Mouse (Mus musculus) heart, embryonic 12.5 days (tissue): ENCODE measurements at regions not wholly inside any gene's neighbourhood (a gene's known extent, or its start where the extent isn't known, plus 50 kb on each side); places are given as distances from the start of the nearest gene placed in this dataset.
"Not testable (repeated sequence)": the region's sequence is repeated elsewhere in the genome, so short reads cannot be mapped to it uniquely, and the experiment has no call there.

Experiments used
- ATAC-seq: fragments of 200-750 bp; cut with Nextera tagmentation; 2 replicates; pipeline ENCODE4 v1.8.0; 2017; ENCODE audit warnings: moderate TSS enrichment, moderate library complexity; ENCODE audit not compliant: insufficient number of reproducible peaks, low FRiP score
- H3K27ac ChIP-seq: fragments of 300-500 bp; sonication (generic); 2 replicates; pipeline ENCODE4 v1.5.1; 2016; ENCODE audit warnings: mild to moderate bottlenecking, moderate library complexity; ENCODE audit not compliant: poor library complexity, severe bottlenecking
- H3K27me3 ChIP-seq: fragments of 300-500 bp; sonication (generic); replicated peaks from 2 replicates; pipeline ENCODE4 v1.6.1; 2016; ENCODE audit warnings: mild to moderate bottlenecking, moderate library complexity
- H3K36me3 ChIP-seq: fragments of 300-500 bp; sonication (generic); 2 replicates; pipeline ENCODE4 v1.6.1; 2016; ENCODE audit warnings: mild to moderate bottlenecking, moderate library complexity
- H3K4me1 ChIP-seq: fragments of 300-500 bp; sonication (generic); replicated peaks from 2 replicates; pipeline ENCODE4 v1.6.1; 2016; ENCODE audit warnings: mild to moderate bottlenecking
- H3K4me2 ChIP-seq: fragments of 300-500 bp; sonication (generic); 2 replicates; pipeline ENCODE4 v1.6.1; 2016; ENCODE audit warnings: mild to moderate bottlenecking, moderate library complexity
- H3K4me3 ChIP-seq: fragments of 300-500 bp; sonication (generic); 2 replicates; pipeline ENCODE4 v1.5.1; 2016; ENCODE audit warnings: mild to moderate bottlenecking
- H3K9ac ChIP-seq: fragments of 300-500 bp; sonication (generic); 2 replicates; pipeline ENCODE4 v1.6.1; 2016; ENCODE audit warnings: mild to moderate bottlenecking, moderate library complexity
- H3K9me3 ChIP-seq: fragments of 300-500 bp; sonication (generic); replicated peaks from 2 replicates; pipeline ENCODE4 v1.6.1; 2016; ENCODE audit warnings: mild to moderate bottlenecking, moderate library complexity
- WGBS: fragments of 180-500 bp; shearing (Covaris S2); methylation state at CpG from one replicate; pipeline ENCODE4 v1.1.7; 2016; 5-methylcytosine and 5-hydroxymethylcytosine counted together

DNA sequence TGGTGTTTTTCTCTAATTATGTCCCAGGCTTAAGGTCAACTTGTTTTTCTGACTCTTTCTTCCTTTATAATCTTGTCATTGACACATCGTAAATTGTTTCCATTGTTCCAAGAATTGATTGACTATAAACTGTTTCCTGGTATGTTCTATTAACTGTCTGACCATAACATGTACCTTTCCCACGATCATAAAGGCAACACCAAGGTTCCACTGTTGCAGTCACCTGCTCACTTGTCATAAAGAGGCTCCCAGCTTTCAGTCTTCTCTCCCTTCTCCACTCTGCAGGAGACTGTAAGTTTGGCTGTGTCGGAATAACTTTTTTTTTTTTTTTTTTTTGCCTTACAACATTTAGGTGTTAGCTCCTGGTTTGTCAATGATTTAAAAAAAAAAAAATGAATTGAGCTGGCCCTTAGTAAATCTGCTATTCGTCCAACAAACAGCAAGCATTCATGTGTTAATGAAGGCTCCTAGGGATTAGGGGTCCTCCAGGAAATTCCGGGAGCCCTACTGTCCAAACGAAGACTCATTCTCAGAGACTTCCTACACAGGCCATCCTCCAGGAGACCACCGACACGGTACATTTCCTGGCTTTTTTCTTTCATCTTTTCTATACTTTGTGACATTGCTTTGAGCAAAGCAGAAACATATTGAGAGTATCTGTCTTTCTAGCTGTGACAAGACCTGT is 122.2 kb upstream of the Trim24 start:
- no peaks in the 10 kb centered on the region for H3K27me3 ChIP-seq
- H3K4me3 ChIP-seq: no peak overlapping the region
- WGBS: 76% methylated on average over 8 of the region's 8 CpGs
- no peak for ATAC-seq
- peaks cover 8% of the 10 kb centered on the region for H3K9me3 ChIP-seq
- H3K27ac ChIP-seq: no peak overlapping the region
- no peaks in the 10 kb centered on the region for H3K4me1 ChIP-seq
- no peak overlapping the region for H3K4me2 ChIP-seq
- H3K9ac ChIP-seq: no peak overlapping the region
- no peaks in the 10 kb centered on the region for H3K36me3 ChIP-seq

DNA sequence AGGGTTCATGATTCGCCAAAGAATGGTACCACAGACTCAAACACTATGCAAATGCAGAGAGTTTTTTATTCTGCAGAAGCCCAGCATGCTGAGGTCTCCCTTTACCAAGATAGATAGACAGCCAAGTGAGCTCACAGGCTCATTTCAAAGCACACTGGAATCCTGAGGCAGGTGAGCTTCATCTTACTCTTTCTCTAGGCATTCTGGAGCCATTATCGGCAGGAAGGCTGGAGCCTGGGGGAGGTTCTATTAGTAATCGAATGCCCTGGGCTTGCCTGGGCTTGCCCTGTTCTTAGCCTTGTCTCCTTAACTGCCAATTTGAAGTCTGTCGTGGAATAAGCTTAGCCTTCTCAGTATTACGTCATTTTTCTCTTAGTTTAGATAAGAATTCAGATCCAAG is 121.6 kb upstream of the Trim24 start:
- no peaks in the 10 kb centered on the region for H3K27me3 ChIP-seq
- H3K4me1 ChIP-seq: no peaks in the 10 kb centered on the region
- H3K4me3 ChIP-seq: no peak overlapping the region
- H3K9me3 ChIP-seq: peaks cover 8% of the 10 kb centered on the region
- ATAC-seq: no peak
- no peak overlapping the region for H3K4me2 ChIP-seq
- no peaks in the 10 kb centered on the region for H3K36me3 ChIP-seq
- H3K9ac ChIP-seq: no peak overlapping the region
- no peak overlapping the region for H3K27ac ChIP-seq
- 79% methylated on average over 5 of the region's 5 CpGs for WGBS

- Histone ChIP-seq H3K27me3 (no peaks in the 10 kb centered on the region), H3K4me2 (no peak overlapping the region), H3K9me3 (peaks cover 13% of the 10 kb centered on the region), H3K27ac (no peak overlapping the region), H3K9ac (no peak overlapping the region), H3K4me3 (no peak overlapping the region), H3K4me1 (no peaks in the 10 kb centered on the region), H3K36me3 (no peaks in the 10 kb centered on the region)
- 87% methylated on average over 3 of the region's 3 CpGs for WGBS
- ATAC-seq: no peak
Observed at GRCm38 (mm10) chr6:37750271-37750670, 120.3 kb upstream of the Trim24 start.

GRCm38 (mm10) chr6:37751701-37752100 is 118.9 kb upstream of the Trim24 start:
- Histone ChIP-seq H3K9me3 (peaks cover 8% of the 10 kb centered on the region), H3K9ac (no peak overlapping the region)
- ATAC-seq: no peak

DNA sequence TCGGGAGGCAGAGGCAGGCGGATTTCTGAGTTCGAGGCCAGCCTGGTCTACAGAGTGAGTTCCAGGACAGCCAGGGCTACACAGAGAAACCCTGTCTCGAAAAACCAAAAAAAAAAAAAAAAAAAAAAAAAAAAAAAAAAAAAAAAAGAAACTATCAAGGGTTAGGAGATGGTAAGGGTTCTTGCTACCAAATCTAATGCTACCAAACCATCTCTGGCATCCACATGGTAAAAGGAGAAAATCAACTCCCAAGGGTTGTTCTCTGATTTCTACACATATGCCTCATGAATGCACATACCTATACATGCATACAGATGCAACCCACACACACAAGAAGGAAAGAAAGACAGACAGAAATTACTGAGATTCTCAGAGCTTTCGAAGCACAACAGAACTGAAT is 109.6 kb upstream of the Trim24 start:
- not testable (repeated sequence) for H3K27ac ChIP-seq, H3K9me3 ChIP-seq, H3K27me3 ChIP-seq, H3K4me3 ChIP-seq, H3K4me2 ChIP-seq, H3K36me3 ChIP-seq, ATAC-seq, H3K4me1 ChIP-seq, H3K9ac ChIP-seq
- 81% methylated on average over 4 of the region's 5 CpGs for WGBS

More at GRCm38 (mm10) chr6:37751701-37752100, 118.9 kb upstream of the Trim24 start:
- Histone ChIP-seq H3K27ac (no peak overlapping the region), H3K4me2 (no peak overlapping the region), H3K4me1 (no peaks in the 10 kb centered on the region), H3K36me3 (no peaks in the 10 kb centered on the region), H3K4me3 (no peak overlapping the region), H3K27me3 (no peaks in the 10 kb centered on the region)

DNA sequence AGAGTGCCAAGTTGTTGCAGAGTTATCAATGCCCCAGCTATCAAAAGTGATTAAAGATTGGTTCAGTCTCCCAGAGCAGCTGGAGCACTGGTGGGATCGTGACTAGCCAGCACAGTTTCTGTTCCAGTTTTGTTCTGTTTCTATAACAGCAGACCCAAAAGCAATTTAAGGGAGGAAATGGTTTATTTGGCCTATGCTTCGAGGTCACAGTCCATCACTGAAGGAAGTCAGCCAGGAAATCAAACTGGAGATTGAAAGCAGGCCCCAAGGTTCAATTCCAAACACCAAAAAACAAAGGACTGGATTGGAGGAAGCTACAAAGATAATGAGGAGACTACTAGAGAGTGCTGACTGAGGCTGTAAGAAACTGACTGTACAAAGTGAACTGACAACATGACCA is 107.6 kb upstream of the Trim24 start:
- Histone ChIP-seq H3K4me2 (no peak overlapping the region), H3K4me3 (no peak overlapping the region), H3K27ac (no peak overlapping the region), H3K27me3 (no peaks in the 10 kb centered on the region), H3K36me3 (no peaks in the 10 kb centered on the region), H3K9me3 (peaks cover 6% of the 10 kb centered on the region; the same call in 1 of the 2 replicates), H3K9ac (no peak overlapping the region), H3K4me1 (no peaks in the 10 kb centered on the region)
- WGBS: 54% methylated on average over 2 of the region's 2 CpGs
- ATAC-seq: no peak

DNA sequence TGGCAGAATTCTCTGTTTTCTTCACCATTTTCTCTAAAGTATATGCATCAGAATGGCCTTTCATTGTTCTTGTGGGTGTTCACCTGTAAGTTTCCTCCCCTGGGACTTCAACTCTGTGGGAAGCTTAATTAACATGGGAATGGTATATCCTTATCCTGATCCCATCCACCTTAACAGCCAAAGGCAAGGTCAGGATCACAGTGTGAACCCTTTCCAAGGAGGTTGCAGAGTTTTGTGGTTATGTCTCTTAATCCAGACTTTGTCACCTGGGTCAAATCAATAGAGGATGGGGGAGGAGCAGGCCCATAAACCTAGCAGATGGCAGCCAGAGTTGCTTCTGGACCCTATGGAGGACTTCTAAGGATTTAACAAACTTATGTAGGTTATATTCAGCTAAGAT is 102.9 kb upstream of the Trim24 start:
- Histone ChIP-seq H3K9me3 (no peaks in the 10 kb centered on the region), H3K4me3 (no peak overlapping the region), H3K27me3 (no peaks in the 10 kb centered on the region), H3K36me3 (no peaks in the 10 kb centered on the region), H3K9ac (no peak overlapping the region), H3K4me1 (no peaks in the 10 kb centered on the region), H3K27ac (no peak overlapping the region), H3K4me2 (no peak overlapping the region)
- no peak for ATAC-seq

GRCm38 (mm10) chr6:37773294-37773693 is 97.3 kb upstream of the Trim24 start:
- no peaks in the 10 kb centered on the region for H3K4me1 ChIP-seq
- ATAC-seq: no peak
- no peaks in the 10 kb centered on the region for H3K27me3 ChIP-seq
- H3K36me3 ChIP-seq: no peaks in the 10 kb centered on the region
- H3K9me3 ChIP-seq: peaks cover 5% of the 10 kb centered on the region
- no peak overlapping the region for H3K9ac ChIP-seq
- H3K4me3 ChIP-seq: no peak overlapping the region
- no peak overlapping the region for H3K4me2 ChIP-seq
- H3K27ac ChIP-seq: no peak overlapping the region

DNA sequence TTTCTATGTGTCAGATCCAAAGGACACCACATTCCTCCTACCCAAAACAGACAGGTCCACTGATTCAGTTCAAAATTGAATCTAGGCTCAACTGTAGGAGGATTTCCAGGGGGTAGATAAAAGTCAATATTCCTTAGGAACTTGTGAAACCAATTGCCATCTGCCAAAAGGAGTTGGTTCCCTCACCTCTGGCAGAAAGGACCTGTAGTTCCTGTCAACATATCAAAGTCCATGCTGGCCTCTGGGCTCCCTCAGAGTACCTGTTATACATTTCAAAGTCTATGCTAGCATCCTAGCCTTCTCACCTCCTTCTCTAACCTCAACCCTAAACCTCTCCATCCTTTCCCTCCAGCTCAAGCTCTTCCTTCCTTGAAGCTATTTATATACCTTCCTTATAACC is 95.5 kb upstream of the Trim24 start:
- Histone ChIP-seq H3K9me3 (peaks cover 5% of the 10 kb centered on the region), H3K4me1 (no peaks in the 10 kb centered on the region), H3K4me2 (no peak overlapping the region), H3K4me3 (no peak overlapping the region), H3K27ac (no peak overlapping the region), H3K36me3 (no peaks in the 10 kb centered on the region), H3K27me3 (no peaks in the 10 kb centered on the region), H3K9ac (no peak overlapping the region)
- ATAC-seq: no peak

DNA sequence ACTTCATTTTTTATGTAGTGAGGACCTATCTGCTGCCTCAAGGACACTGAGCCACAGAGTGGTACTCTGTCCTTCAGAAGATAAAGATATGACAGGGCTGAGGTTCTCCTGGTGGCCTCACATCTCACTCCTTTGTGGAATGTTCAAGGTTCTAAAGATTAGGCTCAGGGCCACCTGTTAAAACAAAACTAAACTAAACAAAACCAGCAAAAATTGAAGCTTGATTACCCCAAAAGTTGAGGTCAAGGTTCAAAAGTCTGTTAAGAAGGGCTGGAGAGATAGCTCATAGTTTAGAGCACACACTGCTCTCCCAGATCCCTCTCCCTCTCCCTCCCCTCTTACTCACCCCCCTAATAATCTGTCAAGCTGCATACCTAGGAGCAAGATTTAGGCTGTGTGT is 90.7 kb upstream of the Trim24 start:
- Histone ChIP-seq H3K4me1 (no peaks in the 10 kb centered on the region), H3K4me3 (no peak overlapping the region), H3K9me3 (peaks cover 19% of the 10 kb centered on the region), H3K4me2 (no peak overlapping the region), H3K9ac (no peak overlapping the region), H3K27ac (no peak overlapping the region), H3K36me3 (no peaks in the 10 kb centered on the region), H3K27me3 (no peaks in the 10 kb centered on the region)
- ATAC-seq: no peak

DNA sequence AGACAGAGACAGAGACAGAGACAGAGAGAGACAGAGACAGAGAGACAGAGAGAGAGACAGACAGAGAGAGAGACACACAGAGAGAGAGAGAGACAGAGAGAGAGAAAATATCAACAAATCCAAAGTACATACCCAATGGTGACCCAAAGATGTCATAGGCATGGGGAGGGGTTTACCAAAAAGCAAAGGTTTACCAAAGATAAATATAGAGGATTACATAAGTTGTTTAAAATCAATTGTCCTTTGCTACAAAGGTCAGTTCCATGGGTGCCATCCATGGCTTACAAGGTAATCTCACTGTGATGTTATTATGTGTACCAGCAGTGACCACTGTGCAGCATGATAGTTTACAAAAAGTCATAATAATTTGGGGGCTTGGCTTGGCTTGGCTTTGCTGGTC is 88.7 kb upstream of the Trim24 start:
- Histone ChIP-seq H3K27ac (no peak overlapping the region), H3K9ac (no peak overlapping the region), H3K4me2 (no peak overlapping the region), H3K4me1 (no peaks in the 10 kb centered on the region), H3K36me3 (no peaks in the 10 kb centered on the region), H3K27me3 (no peaks in the 10 kb centered on the region), H3K9me3 (peaks cover 23% of the 10 kb centered on the region), H3K4me3 (no peak overlapping the region)
- ATAC-seq: no peak

DNA sequence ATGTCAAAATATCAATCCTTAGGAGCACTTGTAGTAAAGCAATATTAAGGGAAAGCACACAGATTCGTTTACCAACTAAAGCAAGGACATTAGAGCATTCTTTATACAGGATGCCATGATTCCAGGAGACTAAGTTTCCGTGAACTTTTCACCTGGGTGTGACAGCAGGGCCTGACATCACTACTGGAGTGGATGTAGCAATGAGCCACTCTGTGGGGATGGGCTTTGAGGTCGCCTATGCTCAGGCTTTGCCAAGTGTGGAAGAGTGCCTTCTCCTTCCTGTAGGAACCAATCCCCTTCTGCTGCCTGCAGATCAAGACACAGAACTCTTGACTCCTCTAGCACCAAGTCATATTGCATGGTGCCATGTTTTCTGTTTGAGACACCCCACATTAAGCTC is 85.3 kb upstream of the Trim24 start:
- not testable (repeated sequence) for H3K27ac ChIP-seq, H3K27me3 ChIP-seq, H3K4me3 ChIP-seq, H3K9ac ChIP-seq, H3K36me3 ChIP-seq, ATAC-seq, H3K4me2 ChIP-seq, H3K4me1 ChIP-seq
- WGBS: 87% methylated on average over 3 of the region's 3 CpGs
- peaks cover 23% of the 10 kb centered on the region for H3K9me3 ChIP-seq
